Mouse (Mus musculus) adrenal gland, postnatal 25 days (tissue): ENCODE measurements around the gene 1700029H14Rik. TPM values are rescaled to one million over a fixed set of nuclear protein-coding genes. Genes with fewer than 3 reads are reported as not detected.

Experiments used
- DNase-seq: peaks from one replicate; pipeline ENCODE4 v3.0.0; 2021; ENCODE audit warnings: mixed read lengths
- total RNA-seq: library from RNA; stranded (reverse); gene quantifications from 2 replicates; pipeline ENCODE4 v1.2.3, GENCODE M21; 2021

The 1700029H14Rik gene
- total RNA-seq, 1 experiment from 2014 or later: not detected

GRCm38 (mm10) chr8:13541526-13541925, 20.7 kb downstream of the 1700029H14Rik start:
- no peak for DNase-seq

GRCm38 (mm10) chr8:13540122-13540521, 22.1 kb downstream of the 1700029H14Rik start:
- DNase-seq: no peak

GRCm38 (mm10) chr8:13538821-13539220, 23.4 kb downstream of the 1700029H14Rik start:
- DNase-seq: no peak

GRCm38 (mm10) chr8:13537102-13537501, 25.2 kb downstream of the 1700029H14Rik start:
- DNase-seq: no peak

GRCm38 (mm10) chr8:13533123-13533522, 29.1 kb downstream of the 1700029H14Rik start:
- no peak for DNase-seq

- DNase-seq: no peak
These were observed 30.6 kb downstream of the 1700029H14Rik start for GRCm38 (mm10) chr8:13531602-13532171.

- peak; percentile 92 for DNase-seq
These were observed 31.3 kb downstream of the 1700029H14Rik start for GRCm38 (mm10) chr8:13530941-13531340.

GRCm38 (mm10) chr8:13530401-13530800, 31.9 kb downstream of the 1700029H14Rik start:
- no peak for DNase-seq

- peak; percentile 74 for DNase-seq
These were observed 32.4 kb downstream of the 1700029H14Rik start for GRCm38 (mm10) chr8:13529891-13530316.

- no peak for DNase-seq
These were observed 33.0 kb downstream of the 1700029H14Rik start for GRCm38 (mm10) chr8:13529011-13529840.

GRCm38 (mm10) chr8:13521392-13521791, 40.9 kb downstream of the 1700029H14Rik start:
- no peak for DNase-seq

GRCm38 (mm10) chr8:13520349-13520748, 41.9 kb downstream of the 1700029H14Rik start:
- DNase-seq: no peak

GRCm38 (mm10) chr8:13519503-13519902, 42.8 kb downstream of the 1700029H14Rik start:
- no peak for DNase-seq

GRCm38 (mm10) chr8:13517284-13517781, 44.9 kb downstream of the 1700029H14Rik start:
- no peak for DNase-seq

- DNase-seq: no peak
These were observed 45.5 kb downstream of the 1700029H14Rik start for GRCm38 (mm10) chr8:13516728-13517127.

GRCm38 (mm10) chr8:13516011-13516442, 46.2 kb downstream of the 1700029H14Rik start:
- peak; percentile 69 for DNase-seq

GRCm38 (mm10) chr8:13513556-13514370, 48.5 kb downstream of the 1700029H14Rik start:
- no peak for DNase-seq

- no peak for DNase-seq
These were observed 49.6 kb downstream of the 1700029H14Rik start for GRCm38 (mm10) chr8:13512677-13513076.

GRCm38 (mm10) chr8:13512016-13512415, 50.2 kb downstream of the 1700029H14Rik start:
- no peak for DNase-seq

GRCm38 (mm10) chr8:13507284-13507937, 54.9 kb downstream of the 1700029H14Rik start:
- DNase-seq: no peak

- peak; percentile 99 for DNase-seq
These were observed 55.4 kb downstream of the 1700029H14Rik start for GRCm38 (mm10) chr8:13506849-13507248.
